Mouse (Mus musculus): Measurements from ENCODE around the gene Yif1a. TPM values are rescaled to one million over a fixed set of nuclear protein-coding genes. Genes with fewer than 3 reads are reported as not detected.

The Yif1a gene
- polyA plus RNA-seq, 1 experiment = 40.6 TPM

DNA sequence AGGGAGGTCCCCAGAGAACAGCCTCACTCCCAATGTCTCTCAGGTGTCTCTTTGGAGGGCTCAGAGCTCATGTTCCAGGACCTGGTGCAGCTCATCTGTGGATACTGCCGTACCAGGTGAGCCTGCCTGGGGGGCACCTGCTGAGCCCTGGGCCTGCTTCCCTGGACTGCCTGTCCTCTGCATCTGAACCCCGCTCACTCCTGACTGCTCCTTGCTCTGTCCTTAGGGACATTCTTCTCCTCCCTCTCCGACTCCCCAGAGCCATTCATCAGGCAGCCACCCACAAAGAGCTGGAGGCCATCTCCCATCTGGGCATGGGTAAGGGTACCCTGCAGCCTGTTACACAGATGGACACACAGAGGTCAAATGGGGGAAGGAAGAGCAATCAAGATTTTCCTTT, 36.8 kb upstream of the Yif1a start:
- Histone ChIP-seq H3K9me3 (replicated peaks; ENCODE audit: control insufficient read depth, insufficient read depth, low read length, poor library complexity, severe bottlenecking) (no peaks in the 10 kb centered on the region), H3K4me1 (ENCODE audit: control insufficient read depth, insufficient read depth, low read length) (peaks cover 7% of the 10 kb centered on the region), H3K27ac (ENCODE audit: insufficient read depth, low read length) (no peak overlapping the region), H3K36me3 (ENCODE audit: control insufficient read depth, insufficient read depth, low read length, poor library complexity, severe bottlenecking) (no peaks in the 10 kb centered on the region), H3K4me3 (ENCODE audit: low read depth, low read length) (peak overlapping the region; percentile 53), H3K27me3 (ENCODE audit: control insufficient read depth, insufficient read depth, low read length, poor library complexity, severe bottlenecking) (no peaks in the 10 kb centered on the region), H3K9ac (ENCODE audit: low read depth, poor library complexity, severe bottlenecking) (peak overlapping the region; percentile 36)
- TF ChIP-seq POLR2A (IDR thresholded peaks at IDR 0.05; ENCODE audit: insufficient read depth, low read length) = no peak
- no peak for TF ChIP-seq CTCF (IDR thresholded peaks at IDR 0.05; ENCODE audit: low read depth, low read length)
- TF ChIP-seq EP300 (IDR thresholded peaks at IDR 0.05; ENCODE audit: insufficient read depth, low read depth, low read length) = no peak

DNA sequence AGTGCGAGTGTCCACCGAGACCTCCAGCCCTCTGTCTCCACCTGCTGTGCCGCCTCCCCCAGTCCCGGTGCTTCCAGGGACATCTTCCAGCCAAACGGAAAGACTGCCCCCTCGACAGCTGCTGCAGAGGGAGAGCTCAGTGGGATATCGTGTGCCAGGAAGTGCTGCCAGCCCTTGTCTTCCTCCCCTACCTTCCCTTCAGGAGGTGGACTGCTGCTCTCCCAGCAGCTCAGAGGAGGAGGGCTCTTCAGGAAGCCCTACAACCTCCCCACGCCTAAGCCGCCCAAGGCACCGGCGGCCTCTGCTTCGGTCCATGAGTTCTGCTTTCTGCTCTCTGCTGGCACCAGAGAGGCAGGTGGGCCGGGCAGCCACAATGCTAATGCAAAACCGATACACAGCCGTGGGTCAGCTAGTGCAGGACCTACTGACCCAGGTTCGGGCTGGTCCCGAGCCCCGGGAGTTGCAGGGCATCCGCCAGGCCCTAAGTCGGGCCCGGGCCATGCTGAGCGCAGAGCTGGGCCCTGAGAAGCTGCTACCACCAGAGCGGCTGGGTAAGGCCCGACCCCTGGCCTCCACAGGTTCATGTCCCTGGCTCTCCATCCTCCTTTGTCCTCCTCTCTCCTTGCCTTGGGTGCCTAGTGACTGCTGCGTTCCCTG, 36.0 kb upstream of the Yif1a start:
- Histone ChIP-seq H3K9ac (ENCODE audit: low read depth, poor library complexity, severe bottlenecking) (no peak overlapping the region), H3K4me3 (ENCODE audit: low read depth, low read length) (peak overlapping the region; percentile 14), H3K36me3 (ENCODE audit: control insufficient read depth, insufficient read depth, low read length, poor library complexity, severe bottlenecking) (no peaks in the 10 kb centered on the region), H3K27me3 (ENCODE audit: control insufficient read depth, insufficient read depth, low read length, poor library complexity, severe bottlenecking) (no peaks in the 10 kb centered on the region), H3K9me3 (replicated peaks; ENCODE audit: control insufficient read depth, insufficient read depth, low read length, poor library complexity, severe bottlenecking) (no peaks in the 10 kb centered on the region), H3K4me1 (ENCODE audit: control insufficient read depth, insufficient read depth, low read length) (peaks cover 7% of the 10 kb centered on the region), H3K27ac (ENCODE audit: insufficient read depth, low read length) (no peak overlapping the region)
- TF ChIP-seq CTCF (IDR thresholded peaks at IDR 0.05; ENCODE audit: low read depth, low read length) = no peak
- TF ChIP-seq POLR2A (IDR thresholded peaks at IDR 0.05; ENCODE audit: insufficient read depth, low read length) = no peak
- no peak for TF ChIP-seq EP300 (IDR thresholded peaks at IDR 0.05; ENCODE audit: insufficient read depth, low read depth, low read length)

DNA sequence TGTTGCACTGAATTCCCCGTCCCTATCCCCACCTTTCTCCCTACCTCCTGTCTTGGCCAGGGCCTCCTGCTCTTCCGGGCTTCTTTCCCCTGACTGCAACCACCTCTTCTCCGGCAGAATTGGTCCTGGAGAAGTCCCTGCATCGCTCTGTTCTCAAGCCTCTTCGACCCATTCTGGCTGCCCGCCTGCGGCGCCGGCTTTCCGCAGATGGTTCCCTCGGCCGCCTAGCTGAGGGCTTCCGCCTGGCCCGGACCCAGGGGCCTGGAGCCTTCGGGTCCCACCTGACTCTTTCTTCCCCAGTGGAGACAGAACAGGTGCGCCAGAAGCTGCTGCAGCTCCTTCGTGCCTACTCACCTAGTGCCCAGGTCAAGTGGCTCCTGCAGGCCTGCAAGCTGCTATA, 35.5 kb upstream of the Yif1a start:
- Histone ChIP-seq H3K9ac (ENCODE audit: low read depth, poor library complexity, severe bottlenecking) (no peak overlapping the region), H3K4me3 (ENCODE audit: low read depth, low read length) (peak overlapping the region; percentile 14), H3K36me3 (ENCODE audit: control insufficient read depth, insufficient read depth, low read length, poor library complexity, severe bottlenecking) (no peaks in the 10 kb centered on the region), H3K27me3 (ENCODE audit: control insufficient read depth, insufficient read depth, low read length, poor library complexity, severe bottlenecking) (no peaks in the 10 kb centered on the region), H3K9me3 (replicated peaks; ENCODE audit: control insufficient read depth, insufficient read depth, low read length, poor library complexity, severe bottlenecking) (no peaks in the 10 kb centered on the region), H3K27ac (ENCODE audit: insufficient read depth, low read length) (no peak overlapping the region), H3K4me1 (ENCODE audit: control insufficient read depth, insufficient read depth, low read length) (peaks cover 10% of the 10 kb centered on the region)
- no peak for TF ChIP-seq CTCF (IDR thresholded peaks at IDR 0.05; ENCODE audit: low read depth, low read length)
- TF ChIP-seq POLR2A (IDR thresholded peaks at IDR 0.05; ENCODE audit: insufficient read depth, low read length) = no peak
- TF ChIP-seq EP300 (IDR thresholded peaks at IDR 0.05; ENCODE audit: insufficient read depth, low read depth, low read length) = no peak

DNA sequence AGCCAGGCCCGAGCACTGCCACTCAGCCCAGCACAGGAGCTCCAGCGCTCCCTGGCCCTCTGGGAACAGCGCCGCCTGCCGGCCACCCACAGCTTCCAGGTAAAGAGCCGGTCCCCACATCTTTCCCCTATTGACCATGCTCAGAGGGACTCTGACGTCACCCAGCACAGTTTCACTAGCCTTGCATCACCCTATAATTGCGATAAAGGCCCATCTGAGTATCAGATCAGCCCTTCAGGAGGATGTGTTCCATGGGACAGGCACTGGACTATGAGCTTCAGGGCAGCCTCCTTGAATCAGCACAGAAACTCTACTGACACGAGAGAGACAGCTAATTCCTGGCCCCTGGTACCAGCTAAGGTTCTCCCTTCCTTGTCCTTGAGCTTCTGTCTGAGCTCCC, 34.4 kb upstream of the Yif1a start:
- Histone ChIP-seq H3K27ac (ENCODE audit: insufficient read depth, low read length) (no peak overlapping the region), H3K27me3 (ENCODE audit: control insufficient read depth, insufficient read depth, low read length, poor library complexity, severe bottlenecking) (no peaks in the 10 kb centered on the region), H3K36me3 (ENCODE audit: control insufficient read depth, insufficient read depth, low read length, poor library complexity, severe bottlenecking) (no peaks in the 10 kb centered on the region), H3K4me1 (ENCODE audit: control insufficient read depth, insufficient read depth, low read length) (peaks cover 11% of the 10 kb centered on the region), H3K4me3 (ENCODE audit: low read depth, low read length) (no peak overlapping the region), H3K9ac (ENCODE audit: low read depth, poor library complexity, severe bottlenecking) (no peak overlapping the region), H3K9me3 (replicated peaks; ENCODE audit: control insufficient read depth, insufficient read depth, low read length, poor library complexity, severe bottlenecking) (no peaks in the 10 kb centered on the region)
- TF ChIP-seq CTCF (IDR thresholded peaks at IDR 0.05; ENCODE audit: low read depth, low read length) (peak; percentile 89), EP300 (IDR thresholded peaks at IDR 0.05; ENCODE audit: insufficient read depth, low read depth, low read length) (no peak), POLR2A (IDR thresholded peaks at IDR 0.05; ENCODE audit: insufficient read depth, low read length) (no peak)

DNA sequence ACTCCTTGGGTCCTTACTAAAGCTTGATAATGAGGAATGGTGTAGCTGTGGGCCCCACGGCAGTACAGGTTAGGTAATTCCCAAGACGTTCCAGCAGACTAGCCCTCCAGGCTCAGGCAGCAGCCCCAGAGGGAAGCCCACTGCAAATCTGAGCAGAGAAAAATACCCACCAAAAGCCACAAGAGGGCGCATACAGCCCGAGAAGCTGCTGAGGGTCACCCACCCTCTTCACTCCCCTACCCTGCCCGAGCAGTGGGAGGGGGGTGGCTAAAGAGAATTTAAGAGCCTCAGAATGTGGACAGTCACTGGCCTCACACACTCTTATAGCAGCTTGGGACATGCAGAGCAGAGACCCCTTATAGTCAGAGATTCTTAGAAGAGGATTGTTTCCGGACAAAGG, 32.1 kb upstream of the Yif1a start:
- no peak overlapping the region for H3K9ac ChIP-seq (ENCODE audit: low read depth, poor library complexity, severe bottlenecking)
- TF ChIP-seq CTCF (IDR thresholded peaks at IDR 0.05; ENCODE audit: low read depth, low read length) = peak; percentile 67
- no peak for TF ChIP-seq POLR2A (IDR thresholded peaks at IDR 0.05; ENCODE audit: insufficient read depth, low read length)
- no peak for TF ChIP-seq EP300 (IDR thresholded peaks at IDR 0.05; ENCODE audit: insufficient read depth, low read depth, low read length)
- H3K36me3 ChIP-seq (ENCODE audit: control insufficient read depth, insufficient read depth, low read length, poor library complexity, severe bottlenecking) = no peaks in the 10 kb centered on the region
- H3K4me1 ChIP-seq (ENCODE audit: control insufficient read depth, insufficient read depth, low read length) = peaks cover 22% of the 10 kb centered on the region
- no peak overlapping the region for H3K4me3 ChIP-seq (ENCODE audit: low read depth, low read length)
- no peak overlapping the region for H3K27ac ChIP-seq (ENCODE audit: insufficient read depth, low read length)
- H3K27me3 ChIP-seq (ENCODE audit: control insufficient read depth, insufficient read depth, low read length, poor library complexity, severe bottlenecking) = no peaks in the 10 kb centered on the region
- H3K9me3 ChIP-seq (replicated peaks; ENCODE audit: control insufficient read depth, insufficient read depth, low read length, poor library complexity, severe bottlenecking) = no peaks in the 10 kb centered on the region

DNA sequence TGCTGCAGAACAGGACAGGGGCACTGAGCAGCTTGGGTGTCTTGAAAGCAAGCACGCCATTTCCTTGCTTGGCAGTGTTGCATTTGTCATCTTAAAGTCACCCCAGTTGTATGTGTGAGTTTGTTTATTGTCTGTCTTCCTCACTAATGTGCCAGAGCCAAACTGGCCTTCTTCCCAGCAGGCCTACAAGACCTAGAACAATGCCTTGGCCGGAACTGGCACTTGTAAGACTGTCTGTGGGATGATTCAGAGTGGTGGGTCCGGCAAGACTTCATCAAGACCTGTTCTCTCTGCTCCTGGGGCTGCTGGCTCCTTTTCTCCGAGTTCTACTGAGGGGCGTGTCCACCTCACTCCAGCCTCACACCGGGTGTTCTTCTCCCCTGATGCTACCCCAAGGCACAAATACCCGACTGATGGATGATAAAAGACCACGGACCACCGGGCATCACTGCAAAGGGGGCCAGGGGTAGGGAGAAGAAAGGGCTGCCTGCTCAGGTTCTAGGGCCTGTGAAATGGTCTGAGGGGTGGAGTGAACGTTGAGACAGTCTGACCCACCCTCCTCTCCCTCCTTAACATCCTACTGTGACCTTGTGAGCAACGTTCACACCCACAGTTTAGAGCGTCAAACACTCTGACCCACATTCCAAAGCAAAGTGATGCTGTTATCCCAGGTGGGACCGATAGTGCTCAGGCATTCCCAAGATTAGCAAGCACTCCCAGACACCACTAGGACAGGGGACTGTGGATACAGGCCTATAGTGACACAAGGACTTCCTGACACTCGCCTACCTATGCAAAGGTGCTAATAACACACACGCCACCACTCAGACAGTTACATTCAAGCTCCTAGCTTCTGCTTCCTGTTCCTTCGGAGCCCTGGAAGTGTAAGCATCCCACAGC, 30.2 kb upstream of the Yif1a start:
- Histone ChIP-seq H3K4me1 (ENCODE audit: control insufficient read depth, insufficient read depth, low read length) (peaks cover 31% of the 10 kb centered on the region), H3K9me3 (replicated peaks; ENCODE audit: control insufficient read depth, insufficient read depth, low read length, poor library complexity, severe bottlenecking) (no peaks in the 10 kb centered on the region), H3K27ac (ENCODE audit: insufficient read depth, low read length) (peak overlapping the region; percentile 79), H3K27me3 (ENCODE audit: control insufficient read depth, insufficient read depth, low read length, poor library complexity, severe bottlenecking) (no peaks in the 10 kb centered on the region), H3K9ac (ENCODE audit: low read depth, poor library complexity, severe bottlenecking) (no peak overlapping the region), H3K4me3 (ENCODE audit: low read depth, low read length) (no peak overlapping the region), H3K36me3 (ENCODE audit: control insufficient read depth, insufficient read depth, low read length, poor library complexity, severe bottlenecking) (no peaks in the 10 kb centered on the region)
- no peak for TF ChIP-seq CTCF (IDR thresholded peaks at IDR 0.05; ENCODE audit: low read depth, low read length)
- TF ChIP-seq POLR2A (IDR thresholded peaks at IDR 0.05; ENCODE audit: insufficient read depth, low read length) = no peak
- peak; percentile 68; the same call in 1 of the 2 replicates for TF ChIP-seq EP300 (IDR thresholded peaks at IDR 0.05; ENCODE audit: insufficient read depth, low read depth, low read length)

All from ES-Bruce4 (cell line).